Mouse (Mus musculus) cerebellum, adult 2 months (tissue): ENCODE measurements at regions not wholly inside any gene's neighbourhood (a gene's known extent, or its start where the extent isn't known, plus 50 kb on each side); places are given as distances from the start of the nearest gene placed in this dataset.

ENCODE experiments used
- CTCF ChIP-seq: fragments of 200-500 bp; IDR thresholded peaks from 2 replicates; pipeline ENCODE4 v1.5.1; 2011; ENCODE audit warnings: low read depth, mild to moderate bottlenecking, control low read depth, low read length, moderate library complexity, borderline replicate concordance; ENCODE audit not compliant: insufficient read depth
- POLR2A ChIP-seq: fragments of 200-500 bp; IDR thresholded peaks from 2 replicates; pipeline ENCODE4 v1.6.1; 2011; ENCODE audit warnings: low read length, control low read depth, borderline replicate concordance; ENCODE audit not compliant: insufficient read depth

DNA sequence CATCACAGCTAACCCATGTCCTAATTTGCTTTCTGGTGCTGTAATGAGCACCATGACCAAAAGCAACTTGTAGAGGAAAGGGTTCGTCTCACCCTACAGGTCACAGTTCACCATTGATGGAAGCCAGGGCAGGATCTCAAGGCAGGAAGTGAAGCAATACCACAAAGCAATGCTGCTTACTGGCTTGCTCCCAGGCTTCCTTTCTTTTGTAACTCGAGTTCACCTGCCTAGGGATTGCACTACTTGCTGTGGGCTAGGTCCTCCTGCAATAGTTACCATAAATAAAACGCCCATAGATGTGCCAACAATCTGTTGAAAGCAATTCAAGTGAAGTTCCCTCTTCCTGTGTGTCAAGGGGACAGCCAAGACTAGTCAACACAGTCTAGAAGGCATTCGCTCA lies 342.4 kb downstream of the Agtpbp1 start:
- TF ChIP-seq POLR2A (no peak), CTCF (no peak)
